8 mouse cellular contexts compared by ENCODE assay signal in genomic region chr11:58903511-58904409, GRCm38 (mm10). TPM values are rescaled to one million over a fixed set of nuclear protein-coding genes. Genes with fewer than 3 reads are reported as not detected.
DNase-seq lines count a peak whose midpoint lies in the region; ATAC-seq and TF ChIP-seq lines count a peak whose summit lies in the region.

Gene Zfp39 (minus strand): TSS chr11:58904225.

- H3K9ac ChIP-seq in heart, embryonic 11.5 days (ENCODE audit: low read depth, low read length), result peak within 1 kb of the TSS; percentile 86
- H3K9ac ChIP-seq in kidney, embryonic 16.5 days (replicated peaks; ENCODE audit: low read length), result peak within 1 kb of the TSS; percentile 92

- H3K9me3 ChIP-seq in heart, embryonic 11.5 days (replicated peaks; ENCODE audit: control insufficient read depth, low read length), result no peaks in the 10 kb centered on the region
- no peaks in the 10 kb centered on the region for H3K9me3 ChIP-seq in kidney, embryonic 16.5 days (ENCODE audit: low read length)

- peak within 1 kb of the TSS; percentile 96 for H3K4me2 ChIP-seq in heart, embryonic 11.5 days
- H3K4me2 ChIP-seq in kidney, embryonic 16.5 days (replicated peaks; ENCODE audit: low read depth, low read length), result peak within 1 kb of the TSS; percentile 90

- TF ChIP-seq POLR2A in brain, embryonic 14.5 days (IDR thresholded peaks at IDR 0.05; ENCODE audit: borderline replicate concordance, extremely low read depth, insufficient read depth, insufficient read length, poor library complexity, severe bottlenecking), result peak; percentile 51; the same call in 1 of the 2 replicates

- peaks cover 5% of the 10 kb centered on the region for H3K4me1 ChIP-seq in heart, embryonic 11.5 days (ENCODE audit: control insufficient read depth, insufficient read depth, low read length)
- peaks cover 12% of the 10 kb centered on the region for H3K4me1 ChIP-seq in kidney, embryonic 16.5 days (ENCODE audit: insufficient read depth, low read length)

- H3K27me3 ChIP-seq in heart, embryonic 11.5 days (ENCODE audit: control insufficient read depth, insufficient read depth, low read length), result no peaks in the 10 kb centered on the region
- no peaks in the 10 kb centered on the region for H3K27me3 ChIP-seq in kidney, embryonic 16.5 days (ENCODE audit: insufficient read depth, low read length)

- DNase-seq in CD4-positive helper T cell, adult 2 months (ENCODE audit: low read depth, low spot score), result peak; percentile 93
- peak; percentile 97 for DNase-seq in brain, embryonic 14.5 days (ENCODE audit: low read depth)
- peak; percentile 98 for DNase-seq in liver
- peak; percentile 70 to 90 for DNase-seq in monocyte, adult 2 months (ENCODE audit: low read depth in 1 of 2, low spot score in 2 of 2)
- DNase-seq in spleen, postnatal 14 days (ENCODE audit: low spot score in 2 of 2), result peak; percentile 97 to 98

- WGBS in heart, embryonic 11.5 days (ENCODE audit: insufficient replicate concordance), result under 1% methylated on average over 40 of the region's 40 CpGs
- WGBS in kidney, embryonic 16.5 days, result under 1% methylated on average over 40 of the region's 40 CpGs

- peak within 1 kb of the TSS; percentile 86 for H3K27ac ChIP-seq in heart, embryonic 11.5 days (ENCODE audit: low read depth, low read length)
- H3K27ac ChIP-seq in kidney, embryonic 16.5 days (ENCODE audit: low read length), result peak within 1 kb of the TSS; percentile 94

- H3K36me3 ChIP-seq in heart, embryonic 11.5 days (ENCODE audit: control insufficient read depth, insufficient read depth, low read length), result 0 out of 2 replicates have a peak, but pooled peaks cover 3% of the 10 kb centered on the region
- H3K36me3 ChIP-seq in kidney, embryonic 16.5 days (ENCODE audit: insufficient read depth, low read length), result peaks cover 25% of the 10 kb centered on the region; the same call in 1 of the 2 replicates

- H3K4me3 ChIP-seq in heart, embryonic 11.5 days (ENCODE audit: low read depth, low read length), result peak within 1 kb of the TSS; percentile 78
- peak within 1 kb of the TSS; percentile 90 for H3K4me3 ChIP-seq in kidney, embryonic 16.5 days (ENCODE audit: low read length)

- TF ChIP-seq CTCF in brain, embryonic 14.5 days (IDR thresholded peaks at IDR 0.05; ENCODE audit: borderline replicate concordance, extremely low read depth, insufficient read depth, insufficient read length), result no peak

- peak; percentile 81 for ATAC-seq in erythroblast, adult 5-6 weeks (replicated peaks; ENCODE audit: low FRiP score, poor library complexity, severe bottlenecking)
- ATAC-seq in heart, embryonic 11.5 days (replicated peaks; ENCODE audit: insufficient number of reproducible peaks, low FRiP score, low TSS enrichment), result peak; percentile 96
- peak; percentile 98 for ATAC-seq in kidney, embryonic 16.5 days (ENCODE audit: low FRiP score, low TSS enrichment)

RNA-seq across cellular contexts. Expression of gene Zfp39, which starts in this region (rescaled TPM):
- polyA plus RNA-seq in brain, embryonic 14.5 days (2012; rRNA removed), result 4.2 and 6.0 TPM in 2 replicates
- 15.2 and 23.4 TPM in 2 replicates for total RNA-seq in erythroblast, adult 5-6 weeks (2015; ENCODE audit: low replicate concordance)
- 18.3 and 19.8 TPM in 2 replicates for total RNA-seq in erythroblast, adult 5-6 weeks (2017; ENCODE audit: low replicate concordance)
- polyA plus RNA-seq in heart, embryonic 11.5 days (2014; fragmentation: Nextera tagmentation; extraction: Ambion mirVana), result 5.1 and 5.4 TPM in 2 replicates
- 6.0 and 7.3 TPM in 2 replicates for polyA plus RNA-seq in kidney, embryonic 16.5 days (2015; fragmentation: Nextera tagmentation; extraction: Ambion mirVana)

Comparison
In these comparisons a context has a peak if more than half of its experiments do, and no peak if none do; other contexts are left out.
1. Peak in every context shown above with its lines: DNase-seq, ATAC-seq, H3K4me3 ChIP-seq and H3K27ac ChIP-seq.